Mouse (Mus musculus) embryo, embryonic 9.5 days (tissue): ENCODE data around the gene Ehbp1.

Experiments
- DNase-seq: peaks from one replicate; pipeline ENCODE4 v3.0.0-alpha.2; 2017; ENCODE audit errors: extremely low spot score

The Ehbp1 gene

DNA sequence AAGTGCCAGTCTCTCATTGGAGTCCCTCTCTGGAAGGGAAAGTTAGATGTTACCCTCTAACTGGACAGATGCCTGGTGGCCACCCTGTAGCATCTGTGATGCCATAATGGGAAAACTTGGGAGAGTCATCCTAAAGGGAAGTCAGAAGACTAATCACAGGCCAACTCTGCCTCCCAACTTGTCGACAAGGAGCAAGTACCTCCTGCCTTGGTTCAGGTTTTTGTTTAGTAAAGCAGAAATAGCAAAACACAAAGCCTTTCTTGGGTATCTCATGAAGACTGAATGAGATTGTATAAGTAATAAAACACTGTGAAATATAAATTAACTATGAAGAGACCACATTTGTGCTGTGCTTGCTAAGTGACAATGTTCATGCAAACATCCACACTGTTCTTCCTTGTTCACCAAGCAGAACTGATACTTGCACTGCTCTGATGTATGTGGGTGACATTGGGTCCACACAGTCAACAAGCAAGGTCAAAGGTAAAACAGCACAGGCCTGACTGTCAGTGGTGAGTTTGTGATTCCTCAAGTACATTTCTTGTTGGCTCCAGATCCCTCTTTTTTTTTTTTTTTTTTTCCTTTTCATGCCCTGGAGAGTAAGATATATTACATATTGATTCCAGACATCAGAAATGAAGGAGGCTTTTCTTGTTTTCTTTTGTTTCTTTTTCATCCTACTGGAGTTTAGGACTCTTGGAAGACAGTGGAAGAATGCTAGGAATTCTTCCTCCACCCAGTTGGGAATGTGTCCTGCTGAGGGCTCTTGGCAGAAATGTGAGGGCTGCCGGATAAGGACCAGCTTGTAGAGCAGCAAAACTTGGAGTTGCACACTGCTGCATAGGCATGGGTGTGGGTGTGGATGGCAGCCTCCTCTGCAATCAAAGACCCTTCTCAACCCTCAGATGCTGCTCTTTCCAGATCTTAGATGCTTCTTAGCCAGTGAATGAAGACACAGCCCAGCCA, at the start of gene Ehbp1:
Gene Ehbp1 (minus strand): TSS at position 51 of the 966 bp plus-strand sequence.
- DNase-seq: no peak

GRCm38 (mm10) chr11:22387472-22388098, 45.5 kb upstream of the Ehbp1 start:
- no peak for DNase-seq

DNA sequence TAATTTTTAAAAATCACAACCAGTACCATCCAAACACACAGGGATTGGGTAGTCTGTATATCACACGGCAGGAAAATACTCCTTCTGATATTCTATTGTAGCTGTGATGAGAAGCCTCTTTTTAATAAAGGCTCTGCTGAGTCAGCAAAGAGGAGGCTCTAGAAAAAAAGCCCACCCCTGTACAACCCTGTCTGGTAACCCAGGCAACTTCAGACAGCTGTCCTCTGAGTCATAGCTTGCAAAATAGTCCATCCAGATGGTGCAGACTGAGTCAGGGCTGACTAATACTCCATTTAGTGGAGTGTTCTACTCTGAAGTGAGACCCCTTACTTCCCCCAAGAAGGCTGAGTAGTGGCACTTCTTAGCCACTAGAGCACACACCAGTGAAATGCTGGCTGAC, 41.4 kb upstream of the Ehbp1 start:
- no peak for DNase-seq

- no peak for DNase-seq
These were observed 32.7 kb upstream of the Ehbp1 start for GRCm38 (mm10) chr11:22374811-22375210.

- no peak for DNase-seq
These were observed 31.2 kb upstream of the Ehbp1 start for GRCm38 (mm10) chr11:22373290-22373674.

- DNase-seq: no peak
These were observed 30.7 kb upstream of the Ehbp1 start for GRCm38 (mm10) chr11:22372609-22373289.

GRCm38 (mm10) chr11:22369841-22370240, 27.7 kb upstream of the Ehbp1 start:
- DNase-seq: no peak

DNA sequence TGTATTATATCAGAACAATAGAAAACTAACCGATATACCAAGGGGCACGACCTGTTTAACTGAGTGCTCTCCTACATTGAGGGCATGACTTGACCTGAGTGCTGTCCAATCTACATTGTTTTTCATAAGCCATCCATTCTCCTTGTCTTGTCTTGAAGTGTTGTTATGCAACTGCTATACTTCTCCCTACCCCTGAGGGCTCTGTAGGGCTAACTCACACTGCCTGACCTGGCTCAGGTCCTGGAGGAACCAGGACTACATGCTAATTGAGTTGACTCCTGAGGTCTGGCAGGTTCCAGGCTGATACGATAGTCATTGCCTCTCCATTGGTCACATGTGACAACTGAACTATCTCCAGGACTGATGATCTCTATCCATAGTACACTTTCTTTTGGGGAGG, 26.5 kb upstream of the Ehbp1 start:
- DNase-seq: no peak

DNA sequence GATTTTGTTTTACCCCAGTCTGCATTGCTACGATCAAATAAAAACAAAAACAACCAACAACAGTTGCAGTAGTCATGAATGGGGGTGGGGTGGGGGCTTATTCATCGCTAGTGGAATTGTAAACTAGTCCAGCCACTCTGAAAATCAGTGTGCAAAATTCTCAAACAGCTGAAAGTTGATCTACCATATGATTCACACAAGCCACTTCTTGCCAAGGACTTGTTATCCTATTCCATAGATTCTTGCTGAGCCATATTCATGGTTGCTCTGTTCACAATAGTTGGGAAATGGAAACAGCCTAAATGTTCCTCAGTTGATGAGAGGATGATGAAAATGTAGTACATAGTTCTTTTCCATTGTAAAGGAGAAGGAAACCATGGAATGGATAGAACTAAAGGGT, 24.4 kb upstream of the Ehbp1 start:
- no peak for DNase-seq

DNA sequence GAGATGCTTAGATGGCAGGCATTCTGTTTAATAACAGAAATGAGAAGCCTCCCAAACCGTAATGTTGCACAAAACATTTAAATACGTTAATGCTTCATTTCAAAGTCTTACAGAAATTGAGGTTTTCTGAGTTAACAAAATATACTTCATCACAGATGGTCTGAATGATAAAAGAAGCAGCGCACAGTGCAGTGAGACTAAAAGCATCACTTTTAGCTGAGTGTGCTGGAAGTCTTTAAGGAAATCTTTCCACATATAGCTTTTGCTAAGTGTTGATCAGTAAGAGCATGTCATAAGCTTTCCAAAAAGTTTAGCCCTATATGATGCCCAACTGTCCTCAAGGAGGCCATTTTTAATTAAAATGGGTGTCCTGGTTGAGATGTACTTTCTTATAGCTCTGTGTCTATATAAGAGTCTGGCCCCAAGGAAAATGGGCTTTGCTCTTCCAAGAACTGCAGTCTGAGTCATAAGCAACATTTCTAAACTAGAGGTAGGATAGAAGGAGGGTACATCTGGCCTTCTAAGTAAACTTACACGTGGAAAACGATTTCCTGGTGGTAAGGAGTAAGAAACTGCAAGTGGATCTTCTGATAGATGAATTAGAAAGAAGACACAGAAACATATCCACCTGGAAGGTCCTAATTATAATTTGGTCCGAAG, 12.0 kb upstream of the Ehbp1 start:
- DNase-seq: no peak

GRCm38 (mm10) chr11:22349945-22350344, 7.9 kb upstream of the Ehbp1 start:
- no peak for DNase-seq

DNA sequence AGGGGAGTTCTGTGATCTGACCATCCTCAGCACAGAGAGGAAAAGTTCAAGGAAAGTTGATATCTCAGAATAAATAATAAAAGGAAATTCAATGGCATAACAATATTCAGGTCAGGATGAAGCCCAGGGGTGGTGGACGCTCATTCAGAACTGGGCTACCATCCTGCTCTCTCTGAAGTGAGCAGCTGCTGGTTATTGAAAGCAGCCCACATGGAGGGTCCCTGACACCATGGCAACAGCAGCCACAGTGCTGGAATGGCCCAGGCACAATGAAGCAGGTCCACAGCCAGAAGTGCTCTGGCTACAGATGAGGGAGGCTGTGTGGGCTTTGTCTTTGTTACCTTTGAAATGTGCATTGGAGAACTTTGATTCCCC, 6.4 kb upstream of the Ehbp1 start:
- DNase-seq: peak; percentile 63

GRCm38 (mm10) chr11:22347651-22348535, 5.8 kb upstream of the Ehbp1 start:
- DNase-seq: peak; percentile 36

GRCm38 (mm10) chr11:22327302-22327910, 14.7 kb downstream of the Ehbp1 start:
- no peak for DNase-seq

DNA sequence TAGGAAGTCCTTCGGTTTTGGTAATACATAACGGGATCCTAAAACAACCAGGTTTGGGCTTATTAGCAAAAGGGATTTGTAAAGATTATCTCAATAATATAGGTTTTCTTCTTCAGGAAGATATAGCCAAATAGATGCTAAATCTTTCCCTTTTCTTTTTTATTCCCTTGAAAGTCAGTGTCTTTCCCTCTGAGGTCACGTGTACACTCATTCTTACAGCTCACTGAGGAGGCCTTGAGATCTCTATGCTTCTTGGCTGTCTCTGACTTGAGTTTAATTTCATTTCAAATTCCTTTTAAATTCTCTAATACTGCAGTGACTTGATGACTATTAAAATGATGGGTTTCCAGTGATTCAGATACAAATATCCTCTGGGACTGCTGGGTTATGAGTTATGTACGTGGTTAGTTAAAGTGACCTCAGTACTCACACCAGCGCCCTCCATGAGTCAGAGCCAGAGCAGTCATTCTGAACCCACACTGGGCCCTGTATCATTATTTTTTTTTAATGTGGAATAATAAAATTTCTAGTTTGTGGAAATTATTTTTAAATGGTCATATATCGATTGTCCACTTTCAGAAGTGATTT, 24.2 kb downstream of the Ehbp1 start:
- DNase-seq: no peak

GRCm38 (mm10) chr11:22315801-22316200, 26.3 kb downstream of the Ehbp1 start:
- no peak for DNase-seq

DNA sequence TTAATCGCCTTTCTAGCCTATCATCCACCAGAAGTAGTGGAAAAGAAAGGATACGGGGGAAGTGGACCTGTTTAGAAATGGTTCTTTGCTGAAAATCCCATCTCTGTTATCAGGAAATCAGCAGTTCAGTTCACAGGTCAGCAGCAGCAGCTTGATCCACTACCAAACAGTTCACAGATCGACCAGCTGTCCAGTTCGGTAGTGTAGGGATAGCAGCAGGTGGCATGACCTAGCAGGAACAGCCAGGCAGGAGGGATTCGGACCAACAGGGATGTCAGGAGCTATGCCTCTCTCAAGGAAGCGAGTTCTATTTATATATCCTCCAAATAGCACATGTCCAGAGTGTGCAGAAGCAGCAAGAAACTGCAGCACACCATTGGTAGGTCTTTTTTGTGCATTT, 40.9 kb downstream of the Ehbp1 start:
- DNase-seq: no peak

DNA sequence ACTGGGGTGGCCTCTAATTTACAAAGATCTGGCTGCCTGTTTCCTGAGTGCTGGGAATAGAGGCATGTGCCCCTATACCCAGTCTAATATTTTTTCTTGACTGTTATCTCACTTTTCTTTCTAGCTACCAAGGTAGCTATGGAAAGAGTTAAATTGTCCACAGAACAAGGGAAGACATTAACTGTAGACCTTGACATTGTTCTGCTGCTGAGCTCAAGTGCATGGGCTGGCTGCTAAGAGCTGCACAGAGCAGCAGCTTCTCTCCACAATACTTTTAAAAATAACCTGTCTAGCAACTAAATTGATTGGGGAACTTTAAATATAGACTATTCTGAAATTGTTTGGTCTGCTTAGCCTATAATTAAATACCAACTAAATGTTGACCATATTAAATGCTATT, 52.9 kb downstream of the Ehbp1 start:
- no peak for DNase-seq

GRCm38 (mm10) chr11:22287513-22287900, 54.6 kb downstream of the Ehbp1 start:
- no peak for DNase-seq

GRCm38 (mm10) chr11:22286885-22287512, 55.1 kb downstream of the Ehbp1 start:
- DNase-seq: peak; percentile 96
